Mouse (Mus musculus): Measurements from ENCODE around the gene Tmem176b. TPM values are rescaled to one million over a fixed set of nuclear protein-coding genes. Genes with fewer than 3 reads are reported as not detected.

Gene Tmem176b
- total RNA-seq, 2 experiments from 2014 or later: 84.2 to 115 TPM

DNA sequence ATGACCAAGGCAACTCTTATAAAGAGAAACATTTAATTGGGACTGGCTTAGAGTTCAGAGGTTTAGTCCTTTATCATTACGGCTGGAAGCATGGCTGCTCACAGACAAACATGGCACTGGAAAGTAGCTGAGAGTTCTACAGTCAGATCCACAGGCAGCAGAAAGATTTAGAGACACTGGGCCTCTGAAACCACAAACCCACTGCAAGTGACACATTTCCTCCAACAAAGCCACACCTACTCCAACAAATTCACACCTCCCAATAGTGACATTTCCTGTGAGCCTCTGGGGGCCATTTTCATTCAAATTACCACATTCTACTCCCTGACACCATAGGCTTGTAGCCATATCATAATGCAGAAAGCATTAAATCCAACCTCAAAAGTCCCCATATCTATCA lies 39.4 kb downstream of the Tmem176b start:
- peak; percentile 78 for ATAC-seq (replicated peaks; ENCODE audit: poor library complexity)

DNA sequence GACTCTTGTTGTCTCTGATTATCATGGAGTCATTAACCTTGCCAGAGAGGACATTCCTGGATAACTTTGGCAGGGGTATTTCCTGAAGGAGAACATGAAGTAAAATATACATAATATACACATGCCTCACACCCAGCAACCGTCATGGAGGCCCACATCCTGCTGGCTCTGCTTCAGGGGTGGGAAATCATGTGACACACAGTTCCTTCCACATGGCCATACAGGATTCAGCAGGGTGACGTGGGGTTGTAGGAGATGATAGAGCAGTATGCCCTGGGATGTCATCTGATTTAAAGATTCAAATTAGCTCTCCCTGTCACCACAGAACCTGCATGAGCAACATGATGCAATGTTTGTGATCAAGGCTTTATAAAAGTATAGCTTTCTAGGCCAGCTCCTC lies 53.4 kb downstream of the Tmem176b start:
- ATAC-seq (replicated peaks; ENCODE audit: poor library complexity): no peak

DNA sequence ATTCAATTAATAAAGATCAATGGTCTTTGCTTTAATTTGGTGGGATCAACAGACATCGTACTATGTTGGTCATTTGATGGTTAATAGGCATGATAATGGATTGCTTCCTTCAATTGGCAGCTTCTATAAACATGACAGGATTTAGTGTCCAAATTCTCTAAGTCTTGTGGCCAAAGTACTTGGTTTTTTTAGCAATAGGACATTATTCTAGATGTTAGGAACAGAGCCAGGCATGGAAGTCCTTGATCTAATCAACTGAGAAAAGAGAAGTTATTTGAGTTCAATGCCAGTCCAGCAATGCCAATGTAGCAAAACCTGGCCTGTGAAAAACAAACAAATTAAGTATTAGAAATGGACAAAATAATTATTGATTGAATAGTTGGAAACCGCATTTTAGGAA lies 55.7 kb downstream of the Tmem176b start:
- no peak for ATAC-seq (replicated peaks; ENCODE audit: poor library complexity)

DNA sequence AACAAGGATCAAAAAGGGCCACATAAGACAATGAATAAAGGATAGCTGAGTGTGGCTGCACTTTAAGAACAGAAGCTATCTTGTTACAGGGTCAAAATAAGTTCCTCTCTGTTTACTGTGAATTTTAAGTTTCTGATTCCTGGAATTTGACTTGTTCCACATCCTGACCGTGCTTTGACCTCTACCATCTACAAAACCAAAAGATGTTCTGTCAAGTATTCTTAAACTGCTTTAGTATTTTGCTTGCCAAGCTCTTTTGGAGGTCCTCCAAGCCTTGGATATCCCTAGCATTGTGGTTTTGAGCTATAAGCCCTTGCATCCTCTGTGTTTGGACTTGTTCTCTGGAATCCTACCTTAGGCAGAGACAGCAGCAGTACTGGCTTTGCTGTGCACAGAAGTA lies 56.1 kb downstream of the Tmem176b start:
- ATAC-seq (replicated peaks; ENCODE audit: poor library complexity): no peak

DNA sequence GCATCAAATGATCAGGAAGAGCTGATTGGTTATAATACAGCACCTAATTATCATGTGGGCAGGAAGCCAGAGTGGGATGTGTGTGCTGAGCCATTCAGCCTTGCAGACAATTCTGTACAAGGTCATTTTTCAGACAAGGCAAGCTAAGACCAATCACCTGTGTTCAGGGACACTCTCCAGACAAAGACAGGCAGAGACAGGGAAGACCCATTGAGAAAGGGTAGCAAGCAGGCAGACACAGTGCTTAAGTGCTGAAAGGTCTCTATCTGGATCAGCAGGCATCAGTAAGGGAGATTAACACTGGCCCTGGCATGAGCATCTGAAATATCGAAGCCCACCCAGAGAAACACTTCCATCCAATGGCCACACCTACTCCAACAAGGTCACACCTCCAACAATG lies 56.9 kb downstream of the Tmem176b start:
- ATAC-seq (replicated peaks; ENCODE audit: poor library complexity): no peak

Other genes starting within 250 kb of the Tmem176b start
- gene Repin1, start 247.6 kb downstream of the Tmem176b start, total RNA-seq (2015): 7.7 and 11.2 TPM in 2 replicates
- gene Repin1, start 247.6 kb downstream of the Tmem176b start, total RNA-seq (2017): 10.0 and 16.6 TPM in 2 replicates
- not detected in 2 replicates for gene Gm44965, start 247.6 kb downstream of the Tmem176b start, total RNA-seq (2015)
- not detected in 2 replicates for gene Gm44965, start 247.6 kb downstream of the Tmem176b start, total RNA-seq (2017)
- 0.78 and 0.96 TPM in 2 replicates for gene Zfp775, start 239.4 kb downstream of the Tmem176b start, total RNA-seq (2015)
- gene Zfp775, start 239.4 kb downstream of the Tmem176b start, total RNA-seq (2017): 1.00 and 2.0 TPM in 2 replicates
- 0.07 and 0.64 TPM in 2 replicates for gene AI854703, start 214.7 kb downstream of the Tmem176b start, total RNA-seq (2015)
- 0.08 and 0.61 TPM in 2 replicates for gene AI854703, start 214.7 kb downstream of the Tmem176b start, total RNA-seq (2017)
- gene Gimap8, start 194.3 kb downstream of the Tmem176b start, total RNA-seq (2015): 0.27 and 1.1 TPM in 2 replicates
- gene Gimap8, start 194.3 kb downstream of the Tmem176b start, total RNA-seq (2017): 0.50 and 2.0 TPM in 2 replicates
- gene Gimap9, start 165.4 kb downstream of the Tmem176b start, total RNA-seq (2015): 10.7 and 14.5 TPM in 2 replicates
- 17.2 and 29.9 TPM in 2 replicates for gene Gimap9, start 165.4 kb downstream of the Tmem176b start, total RNA-seq (2017)
- 0.39 and 1.7 TPM in 2 replicates for gene Gimap4, start 156.9 kb downstream of the Tmem176b start, total RNA-seq (2015)
- 2.9 and 3.1 TPM in 2 replicates for gene Gimap4, start 156.9 kb downstream of the Tmem176b start, total RNA-seq (2017)
- gene Gimap6, start 133.3 kb downstream of the Tmem176b start, total RNA-seq (2015): 2.5 and 6.7 TPM in 2 replicates
- 3.5 and 15.6 TPM in 2 replicates for gene Gimap6, start 133.3 kb downstream of the Tmem176b start, total RNA-seq (2017)
- not detected in 2 replicates for gene Gm28053, start 122.9 kb downstream of the Tmem176b start, total RNA-seq (2015)
- gene Gm28053, start 122.9 kb downstream of the Tmem176b start, total RNA-seq (2017): 20.7 and 26.7 TPM in 2 replicates
- 0.22 TPM in 1 of 2 replicates, not detected in the other for gene Gimap7, start 122.9 kb downstream of the Tmem176b start, total RNA-seq (2015)
- gene Gimap7, start 122.9 kb downstream of the Tmem176b start, total RNA-seq (2017): 0.29 and 1.3 TPM in 2 replicates
- 1.2 and 5.1 TPM in 2 replicates for gene Gimap1, start 102.4 kb downstream of the Tmem176b start, total RNA-seq (2015)
- 3.7 and 9.1 TPM in 2 replicates for gene Gimap1, start 102.4 kb downstream of the Tmem176b start, total RNA-seq (2017)
- gene Gimap5, start 95.3 kb downstream of the Tmem176b start, total RNA-seq (2015): 0.07 and 1.1 TPM in 2 replicates
- gene Gimap5, start 95.3 kb downstream of the Tmem176b start, total RNA-seq (2017): 0.08 and 2.0 TPM in 2 replicates
- gene Gimap3, start 70.6 kb downstream of the Tmem176b start, total RNA-seq (2015): 0.12 and 0.62 TPM in 2 replicates
- 0.61 TPM in 1 of 2 replicates, not detected in the other for gene Gimap3, start 70.6 kb downstream of the Tmem176b start, total RNA-seq (2017)
- 33.2 and 39.1 TPM in 2 replicates for gene Tmem176a, start 577 bp downstream of the Tmem176b start, total RNA-seq (2015)
- gene Tmem176a, start 577 bp downstream of the Tmem176b start, total RNA-seq (2017): 22.1 and 27.5 TPM in 2 replicates
- gene Aoc1, start 31.4 kb upstream of the Tmem176b start, total RNA-seq (2015): 0.12 and 0.20 TPM in 2 replicates
- gene Aoc1, start 31.4 kb upstream of the Tmem176b start, total RNA-seq (2017): 0.17 TPM in 1 of 2 replicates, not detected in the other
- gene 1600015I10Rik, start 88.4 kb upstream of the Tmem176b start, total RNA-seq (2015): not detected in 2 replicates
- gene 1600015I10Rik, start 88.4 kb upstream of the Tmem176b start, total RNA-seq (2017): not detected in 2 replicates
- not detected in 2 replicates for gene Doxl2, start 133.5 kb upstream of the Tmem176b start, total RNA-seq (2015)
- gene Doxl2, start 133.5 kb upstream of the Tmem176b start, total RNA-seq (2017): not detected in 2 replicates
- not detected in 2 replicates for gene Svs1, start 145.4 kb upstream of the Tmem176b start, total RNA-seq (2015)
- gene Svs1, start 145.4 kb upstream of the Tmem176b start, total RNA-seq (2017): not detected in 2 replicates
- gene Gpnmb, start 195.1 kb upstream of the Tmem176b start, total RNA-seq (2015): 0.32 TPM in 1 of 2 replicates, not detected in the other
- gene Gpnmb, start 195.1 kb upstream of the Tmem176b start, total RNA-seq (2017): 0.25 TPM in 1 of 2 replicates, not detected in the other
- gene Malsu1, start 232.3 kb upstream of the Tmem176b start, total RNA-seq (2015): 35.0 and 48.5 TPM in 2 replicates
- gene Malsu1, start 232.3 kb upstream of the Tmem176b start, total RNA-seq (2017): 25.6 and 37.8 TPM in 2 replicates